ENCODE assay signal across 8 mouse cellular contexts in genomic region chr2:121507173-121507950, GRCm38 (mm10). TPM values are rescaled to one million over a fixed set of nuclear protein-coding genes. Genes with fewer than 3 reads are reported as not detected.
DNase-seq lines count a peak whose midpoint lies in the region; ATAC-seq and TF ChIP-seq lines count a peak whose summit lies in the region.

No protein-coding gene starts in this region.

- H3K4me3 ChIP-seq in cerebellum, adult 2 months (replicated peaks; ENCODE audit: insufficient read depth, low read depth, low read length): peak overlapping the region; percentile 77
- H3K4me3 ChIP-seq in neural tube, embryonic 11.5 days (ENCODE audit: low read depth, low read length): peak overlapping the region; percentile 57
- peak overlapping the region; percentile 60 for H3K4me3 ChIP-seq in limb, embryonic 13.5 days
- peak overlapping the region; percentile 48 for H3K4me3 ChIP-seq in stomach, postnatal 0 days (ENCODE audit: low read depth, low read length)

- no peak for TF ChIP-seq EP300 in stomach, postnatal 0 days (optimal IDR thresholded peaks at IDR 0.05)

- H3K4me1 ChIP-seq in cerebellum, adult 2 months (ENCODE audit: control insufficient read depth, insufficient read depth, low read length): no peaks in the 10 kb centered on the region; the same call in 1 of the 2 replicates
- no peaks in the 10 kb centered on the region for H3K4me1 ChIP-seq in neural tube, embryonic 11.5 days (ENCODE audit: control insufficient read depth, insufficient read depth, low read length)
- peaks cover 14% of the 10 kb centered on the region for H3K4me1 ChIP-seq in limb, embryonic 13.5 days
- H3K4me1 ChIP-seq in stomach, postnatal 0 days (replicated peaks; ENCODE audit: control insufficient read depth, insufficient read depth): no peaks in the 10 kb centered on the region

- peaks cover 4% of the 10 kb centered on the region; the same call in 1 of the 2 replicates for H3K36me3 ChIP-seq in neural tube, embryonic 11.5 days (ENCODE audit: control insufficient read depth, insufficient read depth, low read length)
- H3K36me3 ChIP-seq in limb, embryonic 13.5 days: peaks cover 28% of the 10 kb centered on the region
- no peaks in the 10 kb centered on the region; the same call in 1 of the 2 replicates for H3K36me3 ChIP-seq in stomach, postnatal 0 days (ENCODE audit: control insufficient read depth, insufficient read depth, low read length)

- peak overlapping the region; percentile 54 for H3K4me2 ChIP-seq in neural tube, embryonic 11.5 days (ENCODE audit: low read depth)
- H3K4me2 ChIP-seq in limb, embryonic 13.5 days (replicated peaks): peak overlapping the region; percentile 77
- peak overlapping the region; percentile 56 for H3K4me2 ChIP-seq in stomach, postnatal 0 days (replicated peaks; ENCODE audit: low read depth)

- 5% methylated on average over 12 of the region's 12 CpGs for WGBS in cerebellum, adult 2 months
- WGBS in neural tube, embryonic 11.5 days: 38% methylated on average over 12 of the region's 12 CpGs
- 19% methylated on average over 12 of the region's 12 CpGs for WGBS in limb, embryonic 13.5 days
- 2% methylated on average over 12 of the region's 12 CpGs for WGBS in stomach, postnatal 0 days

- no peak overlapping the region for H3K27ac ChIP-seq in cerebellum, adult 2 months (ENCODE audit: insufficient read depth, low read length)
- H3K27ac ChIP-seq in neural tube, embryonic 11.5 days (ENCODE audit: low read depth, low read length): no peak overlapping the region
- no peak overlapping the region for H3K27ac ChIP-seq in limb, embryonic 13.5 days
- no peak overlapping the region for H3K27ac ChIP-seq in stomach, postnatal 0 days (replicated peaks)

- no peaks in the 10 kb centered on the region for H3K9me3 ChIP-seq in neural tube, embryonic 11.5 days (ENCODE audit: control insufficient read depth, low read length)
- H3K9me3 ChIP-seq in limb, embryonic 13.5 days: no peaks in the 10 kb centered on the region
- H3K9me3 ChIP-seq in stomach, postnatal 0 days (ENCODE audit: control insufficient read depth, low read length): no peaks in the 10 kb centered on the region

- no peaks in the 10 kb centered on the region for H3K27me3 ChIP-seq in cerebellum, adult 2 months (ENCODE audit: control insufficient read depth, insufficient read depth, low read length)
- no peaks in the 10 kb centered on the region for H3K27me3 ChIP-seq in neural tube, embryonic 11.5 days (ENCODE audit: control insufficient read depth, insufficient read depth, low read length)
- no peaks in the 10 kb centered on the region for H3K27me3 ChIP-seq in limb, embryonic 13.5 days
- H3K27me3 ChIP-seq in stomach, postnatal 0 days (ENCODE audit: control insufficient read depth, insufficient read depth, low read length): no peaks in the 10 kb centered on the region

- TF ChIP-seq CTCF in cerebellum, adult 2 months (IDR thresholded peaks at IDR 0.05; ENCODE audit: borderline replicate concordance, insufficient read depth, low read depth, low read length): no peak
- TF ChIP-seq CTCF in stomach, postnatal 0 days (IDR thresholded peaks at IDR 0.05; ENCODE audit: low read depth): no peak

- no peak for ATAC-seq in neural tube, embryonic 11.5 days (ENCODE audit: insufficient read depth, low FRiP score, low TSS enrichment)
- ATAC-seq in limb, embryonic 13.5 days (ENCODE audit: low FRiP score, low read depth): no peak
- no peak for ATAC-seq in stomach, postnatal 0 days (ENCODE audit: low FRiP score, low TSS enrichment)

- peak overlapping the region; percentile 35 for H3K9ac ChIP-seq in neural tube, embryonic 11.5 days (ENCODE audit: low read length)
- H3K9ac ChIP-seq in limb, embryonic 13.5 days: peak overlapping the region; percentile 74
- 0 out of 2 replicates have a peak overlapping the region, but pooled peaks have one; percentile 0 for H3K9ac ChIP-seq in stomach, postnatal 0 days (ENCODE audit: low read length)

- DNase-seq in cerebellum, adult 2 months: no peak
- DNase-seq in cerebellum, adult 9-10 months: no peak
- no peak for DNase-seq in neural tube, embryonic 11.5 days (ENCODE audit: low spot score)
- DNase-seq in neural tube, embryonic 10.5 days (ENCODE audit: extremely low spot score, low spot score): no peak
- DNase-seq in stomach, postnatal 0 days (ENCODE audit: low spot score): no peak
- DNase-seq in adrenal gland, postnatal 36 days: no peak
- DNase-seq in kidney, postnatal 25 days: no peak

- TF ChIP-seq POLR2A in cerebellum, adult 2 months (IDR thresholded peaks at IDR 0.05; ENCODE audit: borderline replicate concordance, insufficient read depth, low read length): no peak

RNA-seq across cellular contexts. Expression of gene Wdr76, which starts 0.8 kb away (rescaled TPM):
- 4.3 and 4.9 TPM in 2 replicates for polyA plus RNA-seq in cerebellum, adult 2 months (2012; rRNA removed)
- polyA plus RNA-seq in neural tube, embryonic 11.5 days (2014; fragmentation: Nextera tagmentation; extraction: Ambion mirVana): 10.5 and 10.6 TPM in 2 replicates
- 7.3 and 8.2 TPM in 2 replicates for polyA plus RNA-seq in limb, embryonic 13.5 days (2015; fragmentation: Nextera tagmentation; extraction: Ambion mirVana)
- polyA plus RNA-seq in stomach, postnatal 0 days (2015; fragmentation: Nextera tagmentation; extraction: Ambion mirVana): 2.4 and 3.4 TPM in 2 replicates
- total RNA-seq in adrenal gland, postnatal 36 days (2021): 1 to 10 TPM; 3.4 to 3.7 TPM

RNA-seq across cellular contexts. Expression of gene Mfap1a, which starts 0.9 kb away (rescaled TPM):
- polyA plus RNA-seq in cerebellum, adult 2 months (2012; rRNA removed): 19.5 and 19.7 TPM in 2 replicates
- 30.8 and 33.9 TPM in 2 replicates for polyA plus RNA-seq in neural tube, embryonic 11.5 days (2014; fragmentation: Nextera tagmentation; extraction: Ambion mirVana)
- 31.4 and 36.1 TPM in 2 replicates for polyA plus RNA-seq in limb, embryonic 13.5 days (2015; fragmentation: Nextera tagmentation; extraction: Ambion mirVana)
- 11.5 and 12.2 TPM in 2 replicates for polyA plus RNA-seq in stomach, postnatal 0 days (2015; fragmentation: Nextera tagmentation; extraction: Ambion mirVana)
- total RNA-seq in adrenal gland, postnatal 36 days (2021): 10 to 100 TPM; 32.0 to 33.1 TPM

RNA-seq across cellular contexts. Expression of gene Mfap1b, which starts 33.5 kb away (rescaled TPM):
- 29.0 and 29.7 TPM in 2 replicates for polyA plus RNA-seq in cerebellum, adult 2 months (2012; rRNA removed)
- polyA plus RNA-seq in neural tube, embryonic 11.5 days (2014; fragmentation: Nextera tagmentation; extraction: Ambion mirVana): 71.8 and 73.2 TPM in 2 replicates
- 63.9 and 67.0 TPM in 2 replicates for polyA plus RNA-seq in limb, embryonic 13.5 days (2015; fragmentation: Nextera tagmentation; extraction: Ambion mirVana)
- 25.2 and 27.6 TPM in 2 replicates for polyA plus RNA-seq in stomach, postnatal 0 days (2015; fragmentation: Nextera tagmentation; extraction: Ambion mirVana)
- 10 to 100 TPM; 37.8 to 39.9 TPM for total RNA-seq in adrenal gland, postnatal 36 days (2021)

RNA-seq across cellular contexts. Expression of gene Serinc4, which starts 50.8 kb away (rescaled TPM):
- 0.46 and 0.57 TPM in 2 replicates for polyA plus RNA-seq in cerebellum, adult 2 months (2012; rRNA removed)
- polyA plus RNA-seq in neural tube, embryonic 11.5 days (2014; fragmentation: Nextera tagmentation; extraction: Ambion mirVana): 0.23 and 0.72 TPM in 2 replicates
- polyA plus RNA-seq in limb, embryonic 13.5 days (2015; fragmentation: Nextera tagmentation; extraction: Ambion mirVana): 0.23 and 0.28 TPM in 2 replicates
- polyA plus RNA-seq in stomach, postnatal 0 days (2015; fragmentation: Nextera tagmentation; extraction: Ambion mirVana): 0.11 and 0.16 TPM in 2 replicates
- under 1 TPM in 1 of 2 experiments, not detected in 1; 0.20 TPM for total RNA-seq in adrenal gland, postnatal 36 days (2021)

RNA-seq across cellular contexts. Expression of gene Hypk, which starts 54.3 kb away (rescaled TPM):
- polyA plus RNA-seq in cerebellum, adult 2 months (2012; rRNA removed): 24.7 and 27.5 TPM in 2 replicates
- 105 and 116 TPM in 2 replicates for polyA plus RNA-seq in neural tube, embryonic 11.5 days (2014; fragmentation: Nextera tagmentation; extraction: Ambion mirVana)
- polyA plus RNA-seq in limb, embryonic 13.5 days (2015; fragmentation: Nextera tagmentation; extraction: Ambion mirVana): 132 and 133 TPM in 2 replicates
- 75.9 and 82.4 TPM in 2 replicates for polyA plus RNA-seq in stomach, postnatal 0 days (2015; fragmentation: Nextera tagmentation; extraction: Ambion mirVana)
- 10 to 100 TPM; 33.0 to 34.7 TPM for total RNA-seq in adrenal gland, postnatal 36 days (2021)

Comparison
In these comparisons a context has a peak if more than half of its experiments do, and no peak if none do; other contexts are left out.
1. H3K9ac ChIP-seq: peak in every context shown above with its lines; median percentile 74 in limb, embryonic 13.5 days; 35 in neural tube, embryonic 11.5 days; 0 in stomach, postnatal 0 days.